Mouse (Mus musculus): ENCODE results near the gene Eef1akmt4. TPM values are rescaled to one million over a fixed set of nuclear protein-coding genes. Genes with fewer than 3 reads are reported as not detected.
"Not testable (repeated sequence)": the region's sequence is repeated elsewhere in the genome, so short reads cannot be mapped to it uniquely, and the experiment has no call there.

Gene Eef1akmt4
- polyA plus RNA-seq, 2 experiments: 28.0 to 38.8 TPM

GRCm38 (mm10) chr16:20651076-20651946 lies 39.9 kb downstream of the Eef1akmt4 start, which contains the start of gene Psmd2:
Gene Psmd2, plus strand, starts transcription at chr16:20651652.
- WGBS: 2% methylated on average over 43 of the region's 46 CpGs
- ATAC-seq (ENCODE audit: low FRiP score, low read depth) (peak; percentile 97), DNase-seq (ENCODE audit: low spot score) (peak; percentile 94)

GRCm38 (mm10) chr16:20651947-20652310 lies 40.5 kb downstream of the Eef1akmt4 start:
- TF ChIP-seq POLR2A (IDR thresholded peaks at IDR 0.05; ENCODE audit: borderline replicate concordance, extremely low read depth, insufficient read depth, insufficient read length): no peak
- DNase-seq (ENCODE audit: low spot score) (no peak), ATAC-seq (ENCODE audit: low FRiP score, low read depth) (no peak)
- H3K36me3 ChIP-seq (ENCODE audit: control insufficient read depth, insufficient read depth, low read length): peaks cover 32% of the 10 kb centered on the region
- peak overlapping the region; percentile 80 for H3K9ac ChIP-seq (ENCODE audit: low read depth, low read length, severe bottlenecking)
- peaks cover 13% of the 10 kb centered on the region for H3K4me1 ChIP-seq (ENCODE audit: control insufficient read depth, insufficient read depth, low read length)
- H3K4me3 ChIP-seq (replicated peaks; ENCODE audit: low read length): peak overlapping the region; percentile 65
- WGBS: 7% methylated on average over 12 of the region's 12 CpGs
- H3K27ac ChIP-seq (replicated peaks; ENCODE audit: low read depth, low read length): no peak overlapping the region
- no peaks in the 10 kb centered on the region for H3K9me3 ChIP-seq (ENCODE audit: control insufficient read depth, low read length)
- H3K27me3 ChIP-seq (ENCODE audit: control insufficient read depth, insufficient read depth, low read length): no peaks in the 10 kb centered on the region
- H3K4me2 ChIP-seq (replicated peaks; ENCODE audit: low read depth, low read length, severe bottlenecking): peak overlapping the region; percentile 80

More at GRCm38 (mm10) chr16:20651076-20651946, 39.9 kb downstream of the Eef1akmt4 start, which contains the start of gene Psmd2:
- H3K9me3 ChIP-seq (ENCODE audit: control insufficient read depth, low read length): no peaks in the 10 kb centered on the region
- H3K9ac ChIP-seq (ENCODE audit: low read depth, low read length, severe bottlenecking): peak within 1 kb of the TSS; percentile 80
- peaks cover 13% of the 10 kb centered on the region for H3K4me1 ChIP-seq (ENCODE audit: control insufficient read depth, insufficient read depth, low read length)
- no peaks in the 10 kb centered on the region for H3K27me3 ChIP-seq (ENCODE audit: control insufficient read depth, insufficient read depth, low read length)
- peak; percentile 70; the same call in 1 of the 2 replicates for TF ChIP-seq POLR2A (IDR thresholded peaks at IDR 0.05; ENCODE audit: borderline replicate concordance, extremely low read depth, insufficient read depth, insufficient read length)
- peaks cover 26% of the 10 kb centered on the region for H3K36me3 ChIP-seq (ENCODE audit: control insufficient read depth, insufficient read depth, low read length)
- H3K27ac ChIP-seq (replicated peaks; ENCODE audit: low read depth, low read length): peak within 1 kb of the TSS; percentile 58
- H3K4me3 ChIP-seq (replicated peaks; ENCODE audit: low read length): peak within 1 kb of the TSS; percentile 65
- peak within 1 kb of the TSS; percentile 80 for H3K4me2 ChIP-seq (replicated peaks; ENCODE audit: low read depth, low read length, severe bottlenecking)

- Histone ChIP-seq H3K9me3 (ENCODE audit: control insufficient read depth, low read length) (no peaks in the 10 kb centered on the region), H3K27me3 (ENCODE audit: control insufficient read depth, insufficient read depth, low read length) (no peaks in the 10 kb centered on the region), H3K4me3 (replicated peaks; ENCODE audit: low read length) (no peak overlapping the region), H3K4me2 (replicated peaks; ENCODE audit: low read depth, low read length, severe bottlenecking) (no peak overlapping the region), H3K4me1 (ENCODE audit: control insufficient read depth, insufficient read depth, low read length) (peaks cover 13% of the 10 kb centered on the region), H3K27ac (replicated peaks; ENCODE audit: low read depth, low read length) (no peak overlapping the region), H3K36me3 (ENCODE audit: control insufficient read depth, insufficient read depth, low read length) (peaks cover 46% of the 10 kb centered on the region), H3K9ac (ENCODE audit: low read depth, low read length, severe bottlenecking) (no peak overlapping the region)
- ATAC-seq (ENCODE audit: low FRiP score, low read depth) (no peak), DNase-seq (ENCODE audit: low spot score) (no peak)
- TF ChIP-seq POLR2A (IDR thresholded peaks at IDR 0.05; ENCODE audit: borderline replicate concordance, extremely low read depth, insufficient read depth, insufficient read length): no peak
- WGBS: 59% methylated on average over 2 of the region's 2 CpGs
Observed at GRCm38 (mm10) chr16:20653315-20653714, 41.9 kb downstream of the Eef1akmt4 start.

GRCm38 (mm10) chr16:20657661-20658060 lies 46.3 kb downstream of the Eef1akmt4 start:
- no peaks in the 10 kb centered on the region for H3K27me3 ChIP-seq (ENCODE audit: control insufficient read depth, insufficient read depth, low read length)
- no peak overlapping the region for H3K27ac ChIP-seq (replicated peaks; ENCODE audit: low read depth, low read length)
- no peak for TF ChIP-seq POLR2A (IDR thresholded peaks at IDR 0.05; ENCODE audit: borderline replicate concordance, extremely low read depth, insufficient read depth, insufficient read length)
- ATAC-seq (ENCODE audit: low FRiP score, low read depth) (no peak), DNase-seq (ENCODE audit: low spot score) (no peak)
- H3K36me3 ChIP-seq (ENCODE audit: control insufficient read depth, insufficient read depth, low read length): peaks cover 88% of the 10 kb centered on the region
- 90% methylated on average over 4 of the region's 4 CpGs for WGBS
- no peak overlapping the region for H3K9ac ChIP-seq (ENCODE audit: low read depth, low read length, severe bottlenecking)
- no peak overlapping the region for H3K4me2 ChIP-seq (replicated peaks; ENCODE audit: low read depth, low read length, severe bottlenecking)
- H3K9me3 ChIP-seq (ENCODE audit: control insufficient read depth, low read length): no peaks in the 10 kb centered on the region
- H3K4me1 ChIP-seq (ENCODE audit: control insufficient read depth, insufficient read depth, low read length): peaks cover 5% of the 10 kb centered on the region; the same call in 1 of the 2 replicates
- H3K4me3 ChIP-seq (replicated peaks; ENCODE audit: low read length): no peak overlapping the region

- H3K9me3 ChIP-seq (ENCODE audit: control insufficient read depth, low read length); H3K4me2 ChIP-seq (replicated peaks; ENCODE audit: low read depth, low read length, severe bottlenecking); H3K27me3 ChIP-seq (ENCODE audit: control insufficient read depth, insufficient read depth, low read length); H3K9ac ChIP-seq (ENCODE audit: low read depth, low read length, severe bottlenecking); H3K27ac ChIP-seq (replicated peaks; ENCODE audit: low read depth, low read length); H3K4me1 ChIP-seq (ENCODE audit: control insufficient read depth, insufficient read depth, low read length); DNase-seq (ENCODE audit: low spot score); H3K4me3 ChIP-seq (replicated peaks; ENCODE audit: low read length); ATAC-seq (ENCODE audit: low FRiP score, low read depth); H3K36me3 ChIP-seq (ENCODE audit: control insufficient read depth, insufficient read depth, low read length): not testable (repeated sequence)
- 91% methylated on average over 5 of the region's 6 CpGs for WGBS
Observed at GRCm38 (mm10) chr16:20668013-20668412, 56.6 kb downstream of the Eef1akmt4 start, which contains the start of gene Eif4g1. Gene Eif4g1, plus strand, starts transcription at chr16:20668313.

MicroRNAs within 50 kb of the gene (microRNA counts, 519-probe panel; counts per million panel counts)
- microRNA mmu-miR-1224: 3,041 counts per million, percentile 56 among the panel's probes with 10 or more counts

Small RNAs within 50 kb of the gene (microRNA-seq; reads per million reads assigned to microRNA genes)
- gene Mir1224: not detected

Other genes with a start within 250 kb of the Eef1akmt4 start
- 223 and 274 TPM in 2 replicates for gene Abcc5, start 185.2 kb upstream of the Eef1akmt4 start, polyA plus RNA-seq (2012; rRNA removed)
- 73.1 and 91.5 TPM in 2 replicates for gene Abcc5, start 185.2 kb upstream of the Eef1akmt4 start, polyA plus RNA-seq (2014; fragmentation: Nextera tagmentation; extraction: Ambion mirVana)
- gene Eif2b5, start 112.8 kb upstream of the Eef1akmt4 start, polyA plus RNA-seq (2012; rRNA removed): 44.8 and 45.1 TPM in 2 replicates
- gene Eif2b5, start 112.8 kb upstream of the Eef1akmt4 start, polyA plus RNA-seq (2014; fragmentation: Nextera tagmentation; extraction: Ambion mirVana): 90.6 and 95.2 TPM in 2 replicates
- gene Dvl3, start 94.6 kb upstream of the Eef1akmt4 start, polyA plus RNA-seq (2012; rRNA removed): 74.8 and 99.8 TPM in 2 replicates
- 26.5 and 28.0 TPM in 2 replicates for gene Dvl3, start 94.6 kb upstream of the Eef1akmt4 start, polyA plus RNA-seq (2014; fragmentation: Nextera tagmentation; extraction: Ambion mirVana)
- gene Ap2m1, start 76.1 kb upstream of the Eef1akmt4 start, polyA plus RNA-seq (2012; rRNA removed): 633 and 687 TPM in 2 replicates
- gene Ap2m1, start 76.1 kb upstream of the Eef1akmt4 start, polyA plus RNA-seq (2014; fragmentation: Nextera tagmentation; extraction: Ambion mirVana): 573 and 622 TPM in 2 replicates
- gene Abcf3, start 63.0 kb upstream of the Eef1akmt4 start, polyA plus RNA-seq (2012; rRNA removed): 56.0 and 57.8 TPM in 2 replicates
- 59.3 and 61.8 TPM in 2 replicates for gene Abcf3, start 63.0 kb upstream of the Eef1akmt4 start, polyA plus RNA-seq (2014; fragmentation: Nextera tagmentation; extraction: Ambion mirVana)
- gene Vwa5b2, start 22.1 kb upstream of the Eef1akmt4 start, polyA plus RNA-seq (2012; rRNA removed): 2.0 and 2.5 TPM in 2 replicates
- gene Vwa5b2, start 22.1 kb upstream of the Eef1akmt4 start, polyA plus RNA-seq (2014; fragmentation: Nextera tagmentation; extraction: Ambion mirVana): 0.22 and 1.1 TPM in 2 replicates
- not detected in 2 replicates for gene Gm49333, start within 50 bp of the Eef1akmt4 start, polyA plus RNA-seq (2012; rRNA removed)
- not detected in 2 replicates for gene Gm49333, start within 50 bp of the Eef1akmt4 start, polyA plus RNA-seq (2014; fragmentation: Nextera tagmentation; extraction: Ambion mirVana)
- gene Alg3, start 142 bp downstream of the Eef1akmt4 start, polyA plus RNA-seq (2012; rRNA removed): 27.4 and 43.5 TPM in 2 replicates
- 43.0 and 43.6 TPM in 2 replicates for gene Alg3, start 142 bp downstream of the Eef1akmt4 start, polyA plus RNA-seq (2014; fragmentation: Nextera tagmentation; extraction: Ambion mirVana)
- 4.3 and 5.9 TPM in 2 replicates for gene Camk2n2, start 9.7 kb downstream of the Eef1akmt4 start, polyA plus RNA-seq (2012; rRNA removed)
- 1.0 and 1.1 TPM in 2 replicates for gene Camk2n2, start 9.7 kb downstream of the Eef1akmt4 start, polyA plus RNA-seq (2014; fragmentation: Nextera tagmentation; extraction: Ambion mirVana)
- 14.1 and 15.8 TPM in 2 replicates for gene Ece2, start 18.2 kb downstream of the Eef1akmt4 start, polyA plus RNA-seq (2012; rRNA removed)
- 3.9 and 4.1 TPM in 2 replicates for gene Ece2, start 18.2 kb downstream of the Eef1akmt4 start, polyA plus RNA-seq (2014; fragmentation: Nextera tagmentation; extraction: Ambion mirVana)
- gene Psmd2, start 40.1 kb downstream of the Eef1akmt4 start, polyA plus RNA-seq (2012; rRNA removed): 156 and 180 TPM in 2 replicates
- gene Psmd2, start 40.1 kb downstream of the Eef1akmt4 start, polyA plus RNA-seq (2014; fragmentation: Nextera tagmentation; extraction: Ambion mirVana): 270 and 298 TPM in 2 replicates
- 299 and 374 TPM in 2 replicates for gene Eif4g1, start 56.7 kb downstream of the Eef1akmt4 start, polyA plus RNA-seq (2012; rRNA removed)
- gene Eif4g1, start 56.7 kb downstream of the Eef1akmt4 start, polyA plus RNA-seq (2014; fragmentation: Nextera tagmentation; extraction: Ambion mirVana): 148 and 161 TPM in 2 replicates
- gene Fam131a, start 81.6 kb downstream of the Eef1akmt4 start, polyA plus RNA-seq (2012; rRNA removed): 15.6 and 21.3 TPM in 2 replicates
- 10.3 and 11.0 TPM in 2 replicates for gene Fam131a, start 81.6 kb downstream of the Eef1akmt4 start, polyA plus RNA-seq (2014; fragmentation: Nextera tagmentation; extraction: Ambion mirVana)
- gene Polr2h, start 106.1 kb downstream of the Eef1akmt4 start, polyA plus RNA-seq (2012; rRNA removed): 65.1 and 77.0 TPM in 2 replicates
- gene Polr2h, start 106.1 kb downstream of the Eef1akmt4 start, polyA plus RNA-seq (2014; fragmentation: Nextera tagmentation; extraction: Ambion mirVana): 112 and 121 TPM in 2 replicates
- gene Clcn2, start 106.2 kb downstream of the Eef1akmt4 start, polyA plus RNA-seq (2012; rRNA removed): 72.9 and 102 TPM in 2 replicates
- gene Clcn2, start 106.2 kb downstream of the Eef1akmt4 start, polyA plus RNA-seq (2014; fragmentation: Nextera tagmentation; extraction: Ambion mirVana): 17.1 and 21.6 TPM in 2 replicates
- 38.9 and 47.1 TPM in 2 replicates for gene Chrd, start 121.5 kb downstream of the Eef1akmt4 start, polyA plus RNA-seq (2012; rRNA removed)
- gene Chrd, start 121.5 kb downstream of the Eef1akmt4 start, polyA plus RNA-seq (2014; fragmentation: Nextera tagmentation; extraction: Ambion mirVana): 11.5 and 11.6 TPM in 2 replicates
- gene Thpo, start 122.9 kb downstream of the Eef1akmt4 start, polyA plus RNA-seq (2012; rRNA removed): 3.8 and 4.5 TPM in 2 replicates
- 0.78 and 1.4 TPM in 2 replicates for gene Thpo, start 122.9 kb downstream of the Eef1akmt4 start, polyA plus RNA-seq (2014; fragmentation: Nextera tagmentation; extraction: Ambion mirVana)

All from limb, embryonic 14.5 days (tissue).